Mouse (Mus musculus) intestine, embryonic 14.5 days (tissue): ENCODE measurements around the gene Tbc1d8b. TPM values are rescaled to one million over a fixed set of nuclear protein-coding genes. Genes with fewer than 3 reads are reported as not detected.
A peak's percentile ranks its signal among the peaks of the same experiment; 100 is the strongest.

ENCODE experiments used
- ATAC-seq: fragments of 200-750 bp; cut with Nextera tagmentation; replicated peaks from 2 replicates; pipeline ENCODE4 v1.8.0; 2017; ENCODE audit warnings: low read depth, moderate number of reproducible peaks, moderate TSS enrichment, moderate library complexity; ENCODE audit not compliant: low FRiP score, low TSS enrichment
- DNase-seq: peaks from one replicate; pipeline ENCODE4 v3.0.0-alpha.2; 2018; ENCODE audit warnings: low spot score
- H3K27ac ChIP-seq: fragments of 300-500 bp; sonication (generic); 2 replicates; pipeline ENCODE4 v1.5.1; 2014; ENCODE audit warnings: low read depth, mild to moderate bottlenecking, control low read depth
- H3K27me3 ChIP-seq: fragments of 300-500 bp; sonication (generic); replicated peaks from 2 replicates; pipeline ENCODE4 v1.6.1; 2014; ENCODE audit warnings: low read length, control low read depth; ENCODE audit not compliant: control insufficient read depth, insufficient read depth
- H3K36me3 ChIP-seq: fragments of 300-500 bp; sonication (generic); 2 replicates; pipeline ENCODE4 v1.6.1; 2014; ENCODE audit warnings: low read length, control low read depth; ENCODE audit not compliant: control insufficient read depth, insufficient read depth
- H3K4me1 ChIP-seq: fragments of 300-500 bp; sonication (generic); replicated peaks from 2 replicates; pipeline ENCODE4 v1.6.1; 2014; ENCODE audit warnings: low read length, control low read depth, mixed read lengths; ENCODE audit not compliant: control insufficient read depth, insufficient read depth
- H3K4me2 ChIP-seq: fragments of 300-500 bp; sonication (generic); 2 replicates; pipeline ENCODE4 v1.6.1; 2014; ENCODE audit warnings: low read length
- H3K4me3 ChIP-seq: fragments of 300-500 bp; sonication (generic); 2 replicates; pipeline ENCODE4 v1.5.1; 2014; ENCODE audit warnings: low read depth, low read length, control low read depth, mixed read lengths
- H3K9ac ChIP-seq: fragments of 300-500 bp; sonication (generic); 2 replicates; pipeline ENCODE4 v1.6.1; 2014; ENCODE audit warnings: mild to moderate bottlenecking, low read length
- H3K9me3 ChIP-seq: fragments of 300-500 bp; sonication (generic); 2 replicates; pipeline ENCODE4 v1.6.1; 2016; ENCODE audit warnings: low read length, control low read depth; ENCODE audit not compliant: control insufficient read depth
- WGBS: fragments of 180-500 bp; shearing (Covaris S2); extraction: QIAGEN DNeasy Blood & Tissue Kit; methylation state at CpG from one replicate; pipeline ENCODE4 v1.1.7; 2014; 5-methylcytosine and 5-hydroxymethylcytosine counted together
- polyA plus RNA-seq: library from polyadenylated mRNA; unstranded; fragments of >200 nt; fragmentation: Nextera tagmentation; extraction: Ambion mirVana; gene quantifications from 2 replicates; pipeline ENCODE4 v1.2.1, GENCODE M21; 2014

Gene Tbc1d8b
- polyA plus RNA-seq, 1 experiment from 2014 or later, result 1.7 TPM

DNA sequence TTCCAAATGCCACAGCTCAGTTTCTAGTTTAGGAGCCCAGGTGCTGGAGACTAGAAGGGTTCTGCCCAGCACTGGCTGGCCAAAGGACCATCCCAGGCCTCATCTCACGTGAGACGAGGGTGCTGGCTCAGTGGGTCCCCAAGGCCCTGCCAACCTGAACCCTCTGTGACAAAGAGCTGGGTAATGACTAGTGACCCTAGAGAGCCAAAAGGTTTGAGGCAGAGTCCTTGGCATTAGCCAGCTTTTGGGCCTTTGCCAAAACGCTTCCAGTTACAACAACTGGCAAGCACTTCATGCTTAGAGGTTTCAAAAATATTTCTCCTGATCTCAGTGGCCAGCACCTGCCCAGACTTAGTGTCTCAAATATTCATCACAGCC lies 98.2 kb downstream of the Tbc1d8b start:
- no peak overlapping the region for H3K9ac ChIP-seq
- no peak overlapping the region for H3K4me2 ChIP-seq
- H3K36me3 ChIP-seq, result no peaks in the 10 kb centered on the region
- no peak overlapping the region for H3K4me3 ChIP-seq
- no peaks in the 10 kb centered on the region for H3K27me3 ChIP-seq
- no peaks in the 10 kb centered on the region for H3K4me1 ChIP-seq
- no peak overlapping the region for H3K27ac ChIP-seq
- 71% methylated on average over 3 of the region's 3 CpGs for WGBS
- DNase-seq (no peak), ATAC-seq (no peak)
- H3K9me3 ChIP-seq, result no peaks in the 10 kb centered on the region

DNA sequence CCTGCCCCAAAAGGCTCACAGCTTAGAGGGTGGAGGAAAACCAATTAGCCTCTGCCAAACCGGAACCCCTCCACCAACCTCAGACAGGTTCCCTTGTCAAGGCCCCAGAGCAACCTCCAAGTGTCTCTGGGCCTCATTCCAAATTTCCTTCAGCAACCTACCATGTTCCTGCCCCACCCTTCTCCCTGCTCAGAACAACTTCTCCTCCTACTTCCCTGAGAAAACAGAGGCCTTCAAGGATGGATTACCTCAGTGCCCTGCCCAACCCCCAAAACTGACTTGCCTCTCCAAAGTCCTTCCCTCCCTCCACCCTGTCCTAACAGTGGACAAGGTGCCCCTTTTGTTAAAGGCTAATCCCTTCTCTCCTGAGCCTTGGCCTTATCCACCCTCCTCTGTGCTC lies 101.0 kb downstream of the Tbc1d8b start:
- Histone ChIP-seq H3K27me3 (no peaks in the 10 kb centered on the region), H3K4me1 (no peaks in the 10 kb centered on the region), H3K4me3 (no peak overlapping the region), H3K9me3 (no peaks in the 10 kb centered on the region), H3K36me3 (no peaks in the 10 kb centered on the region), H3K4me2 (no peak overlapping the region), H3K9ac (no peak overlapping the region), H3K27ac (no peak overlapping the region)
- DNase-seq (peak; percentile 13), ATAC-seq (no peak)
- WGBS, result 14% methylated on average over 1 of the region's 1 CpGs

DNA sequence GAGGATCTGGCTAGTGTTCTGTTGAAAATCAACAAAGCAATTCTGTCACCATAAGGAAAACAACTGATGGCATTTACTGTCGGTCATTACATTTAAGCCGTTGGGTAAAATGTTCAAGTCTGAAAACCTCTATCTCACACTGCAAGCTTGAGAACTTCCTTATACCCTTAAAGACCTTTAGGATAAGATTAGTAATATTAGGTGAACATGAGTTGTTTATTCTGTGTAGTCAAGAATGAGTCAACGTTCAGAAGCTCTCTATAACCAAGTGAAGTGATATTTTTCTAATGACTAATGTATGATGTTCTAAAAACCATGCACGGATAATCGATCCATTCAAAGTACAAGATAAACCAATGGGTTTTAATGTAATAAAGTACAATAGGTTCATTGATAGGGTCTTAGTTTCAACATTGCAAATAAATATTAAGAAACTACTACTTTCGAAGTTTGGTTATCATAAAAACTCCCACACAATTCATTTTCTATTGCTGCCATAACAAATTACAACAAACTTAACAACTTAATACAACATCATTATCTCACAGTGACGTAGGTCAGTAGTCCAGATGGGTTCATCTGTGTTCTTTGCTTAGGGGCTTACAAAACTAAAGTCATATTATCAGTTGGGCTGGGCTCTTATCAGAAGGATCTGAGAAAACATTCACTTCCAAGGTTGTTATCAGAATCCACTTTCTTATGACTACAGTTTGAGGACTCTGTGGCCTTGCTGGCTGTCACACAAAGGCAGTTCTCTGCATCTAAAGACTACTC lies 109.5 kb downstream of the Tbc1d8b start:
- Histone ChIP-seq H3K27me3 (no peaks in the 10 kb centered on the region), H3K27ac (no peak overlapping the region), H3K9me3 (no peaks in the 10 kb centered on the region), H3K4me2 (no peak overlapping the region), H3K9ac (no peak overlapping the region), H3K4me3 (no peak overlapping the region), H3K36me3 (no peaks in the 10 kb centered on the region), H3K4me1 (no peaks in the 10 kb centered on the region)
- 60% methylated on average over 7 of the region's 7 CpGs for WGBS
- ATAC-seq (no peak), DNase-seq (no peak)

DNA sequence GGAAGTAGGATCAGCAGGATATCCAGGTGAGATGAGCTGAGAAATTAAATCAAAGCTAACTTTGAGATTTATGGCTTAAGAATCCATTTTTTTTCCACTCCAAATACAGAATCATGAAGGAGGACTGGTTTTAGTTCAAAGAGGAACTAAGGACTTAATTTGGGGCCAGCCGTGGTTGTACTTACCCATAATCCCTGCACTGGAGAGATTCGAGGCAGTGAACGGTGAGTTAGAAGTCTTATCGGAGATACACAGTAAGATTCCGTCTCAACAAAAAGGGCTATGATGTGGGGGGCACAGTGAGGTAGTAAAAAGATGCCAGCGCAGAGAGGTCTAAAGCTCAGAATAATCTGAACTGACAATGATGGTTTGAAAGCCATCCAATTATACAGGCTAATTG lies 111.2 kb downstream of the Tbc1d8b start:
- H3K9ac ChIP-seq, result no peak overlapping the region
- 90% methylated on average over 6 of the region's 6 CpGs for WGBS
- no peaks in the 10 kb centered on the region for H3K4me1 ChIP-seq
- H3K4me2 ChIP-seq, result no peak overlapping the region
- DNase-seq, result no peak
- no peaks in the 10 kb centered on the region for H3K9me3 ChIP-seq
- no peak overlapping the region for H3K4me3 ChIP-seq
- H3K27ac ChIP-seq, result no peak overlapping the region
- no peak for ATAC-seq
- no peaks in the 10 kb centered on the region for H3K36me3 ChIP-seq
- H3K27me3 ChIP-seq, result no peaks in the 10 kb centered on the region

DNA sequence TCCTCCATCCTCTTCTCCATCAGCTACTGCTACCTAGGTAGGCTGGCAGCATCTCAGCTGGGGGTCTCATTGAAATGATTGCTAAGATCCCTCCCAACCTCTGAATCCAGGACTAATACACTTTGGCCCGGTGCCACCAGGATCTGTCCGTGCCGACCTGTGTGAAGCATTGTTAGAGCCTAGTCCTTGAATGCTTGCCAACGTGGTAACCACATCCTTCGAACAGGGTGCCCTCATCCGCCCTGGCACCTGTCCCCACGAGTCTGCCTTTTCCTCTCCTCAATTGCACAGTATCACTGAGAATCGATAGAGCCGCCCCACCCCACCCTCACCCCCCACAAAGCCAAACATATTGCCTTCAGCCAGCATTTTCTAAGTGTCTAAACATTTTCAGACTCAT lies 113.1 kb downstream of the Tbc1d8b start:
- no peak overlapping the region for H3K4me2 ChIP-seq

DNA sequence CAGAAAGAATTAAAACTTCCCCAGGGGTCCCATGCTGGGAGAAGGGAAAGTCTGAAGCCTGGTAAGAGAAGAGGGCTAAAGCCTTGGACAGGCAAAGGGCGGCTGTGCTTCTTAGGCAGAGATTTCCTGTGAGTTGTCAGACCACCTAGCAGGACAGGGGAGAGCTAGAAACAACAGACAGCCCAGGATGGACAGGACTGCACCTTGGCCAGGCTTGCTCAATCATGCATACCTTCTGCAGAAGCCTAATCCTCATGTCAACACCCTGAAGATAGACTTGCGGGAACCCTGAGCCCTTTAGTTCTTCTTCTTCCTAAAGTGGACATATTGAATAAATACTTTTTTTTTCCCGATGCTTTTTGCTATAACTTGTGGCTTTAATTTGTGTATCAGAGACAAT lies 115.2 kb downstream of the Tbc1d8b start:
- no peaks in the 10 kb centered on the region for H3K9me3 ChIP-seq
- H3K4me3 ChIP-seq, result no peak overlapping the region
- DNase-seq (no peak), ATAC-seq (no peak)
- no peak overlapping the region for H3K27ac ChIP-seq
- no peak overlapping the region for H3K9ac ChIP-seq
- H3K27me3 ChIP-seq, result 0 out of 2 replicates have a peak, but pooled peaks cover 3% of the 10 kb centered on the region
- WGBS, result 60% methylated on average over 3 of the region's 3 CpGs
- no peaks in the 10 kb centered on the region for H3K36me3 ChIP-seq
- H3K4me2 ChIP-seq, result no peak overlapping the region
- no peaks in the 10 kb centered on the region for H3K4me1 ChIP-seq

More for the DNA sequence above, 113.1 kb downstream of the Tbc1d8b start:
- no peak for ATAC-seq
- no peaks in the 10 kb centered on the region for H3K36me3 ChIP-seq
- H3K4me3 ChIP-seq, result no peak overlapping the region
- H3K9ac ChIP-seq, result no peak overlapping the region
- DNase-seq, result no peak
- no peak overlapping the region for H3K27ac ChIP-seq
- 75% methylated on average over 9 of the region's 9 CpGs for WGBS
- H3K9me3 ChIP-seq, result no peaks in the 10 kb centered on the region
- H3K27me3 ChIP-seq, result 0 out of 2 replicates have a peak, but pooled peaks cover 3% of the 10 kb centered on the region
- no peaks in the 10 kb centered on the region for H3K4me1 ChIP-seq

DNA sequence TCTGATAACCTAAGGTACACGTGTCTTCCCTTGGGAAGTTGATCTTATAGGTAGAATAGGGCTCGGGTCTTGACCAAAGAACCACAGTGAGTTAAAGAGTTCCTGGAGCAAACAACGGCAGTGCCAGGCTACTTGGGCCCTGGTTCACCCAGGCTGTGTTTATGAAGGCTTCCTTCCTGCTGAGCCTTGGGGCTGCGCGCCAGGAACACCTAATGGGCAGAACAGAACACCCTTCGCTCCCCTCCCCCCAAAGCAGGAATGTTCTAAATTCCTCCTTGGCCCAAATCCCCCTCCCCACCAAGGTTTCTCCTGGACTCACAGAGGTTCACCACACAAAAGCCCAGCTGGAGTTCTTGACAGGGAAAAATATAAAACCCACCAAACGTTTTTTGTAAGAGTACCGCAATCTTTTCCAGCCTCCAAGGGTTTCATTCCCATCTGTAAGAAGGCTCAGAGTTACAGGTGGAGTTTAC lies 115.6 kb downstream of the Tbc1d8b start, which contains the start of gene Cldn2:
TSS of gene Cldn2 (plus strand) at position 423 of the 473 bp plus-strand sequence.
- DNase-seq (no peak), ATAC-seq (no peak)
- 0 out of 2 replicates have a peak, but pooled peaks cover 3% of the 10 kb centered on the region for H3K27me3 ChIP-seq
- H3K27ac ChIP-seq, result no peak within 1 kb of the TSS
- no peak within 1 kb of the TSS for H3K9ac ChIP-seq
- 63% methylated on average over 8 of the region's 8 CpGs for WGBS
- H3K4me3 ChIP-seq, result no peak within 1 kb of the TSS
- H3K4me2 ChIP-seq, result no peak within 1 kb of the TSS
- H3K9me3 ChIP-seq, result no peaks in the 10 kb centered on the region
- no peaks in the 10 kb centered on the region for H3K4me1 ChIP-seq
- H3K36me3 ChIP-seq, result no peaks in the 10 kb centered on the region
